Mouse (Mus musculus) intestine, embryonic 15.5 days (tissue): ENCODE data around the gene Apbb2. TPM values are rescaled to one million over a fixed set of nuclear protein-coding genes. Genes with fewer than 3 reads are reported as not detected.
A peak's percentile ranks its signal among the peaks of the same experiment; 100 is the strongest.

Experiments
- ATAC-seq: fragments of 200-750 bp; cut with Nextera tagmentation; 2 replicates; pipeline ENCODE4 v1.8.0; 2017; ENCODE audit warnings: moderate TSS enrichment, moderate library complexity
- H3K27ac ChIP-seq: fragments of 300-500 bp; sonication (generic); 2 replicates; pipeline ENCODE4 v1.5.1; 2015; ENCODE audit warnings: mild to moderate bottlenecking, inconsistent platforms
- H3K27me3 ChIP-seq: fragments of 300-500 bp; sonication (generic); replicated peaks from 2 replicates; pipeline ENCODE4 v1.6.1; 2015; ENCODE audit warnings: inconsistent platforms
- H3K36me3 ChIP-seq: fragments of 300-500 bp; sonication (generic); 2 replicates; pipeline ENCODE4 v1.6.1; 2015; ENCODE audit warnings: inconsistent platforms
- H3K4me1 ChIP-seq: fragments of 300-500 bp; sonication (generic); replicated peaks from 2 replicates; pipeline ENCODE4 v1.6.1; 2015; ENCODE audit warnings: inconsistent platforms
- H3K4me2 ChIP-seq: fragments of 300-500 bp; sonication (generic); replicated peaks from 2 replicates; pipeline ENCODE4 v1.6.1; 2015; ENCODE audit warnings: mild to moderate bottlenecking, inconsistent platforms
- H3K4me3 ChIP-seq: fragments of 300-500 bp; sonication (generic); replicated peaks from 2 replicates; pipeline ENCODE4 v1.5.1; 2015; ENCODE audit warnings: inconsistent platforms
- H3K9ac ChIP-seq: fragments of 300-500 bp; sonication (generic); 2 replicates; pipeline ENCODE4 v1.6.1; 2015; ENCODE audit warnings: inconsistent platforms
- H3K9me3 ChIP-seq: fragments of 300-500 bp; sonication (generic); 2 replicates; pipeline ENCODE4 v1.6.1; 2016; ENCODE audit warnings: inconsistent platforms
- WGBS: fragments of 180-500 bp; shearing (Covaris S2); methylation state at CpG from one replicate; pipeline ENCODE4 v1.1.7; 2015; 5-methylcytosine and 5-hydroxymethylcytosine counted together
- polyA plus RNA-seq: library from polyadenylated mRNA; unstranded; fragments of >200 nt; fragmentation: Nextera tagmentation; extraction: Ambion mirVana; gene quantifications from 2 replicates; pipeline ENCODE4 v1.2.1, GENCODE M21; 2015

The Apbb2 gene
- polyA plus RNA-seq, 1 experiment from 2014 or later, result 35.4 TPM

DNA sequence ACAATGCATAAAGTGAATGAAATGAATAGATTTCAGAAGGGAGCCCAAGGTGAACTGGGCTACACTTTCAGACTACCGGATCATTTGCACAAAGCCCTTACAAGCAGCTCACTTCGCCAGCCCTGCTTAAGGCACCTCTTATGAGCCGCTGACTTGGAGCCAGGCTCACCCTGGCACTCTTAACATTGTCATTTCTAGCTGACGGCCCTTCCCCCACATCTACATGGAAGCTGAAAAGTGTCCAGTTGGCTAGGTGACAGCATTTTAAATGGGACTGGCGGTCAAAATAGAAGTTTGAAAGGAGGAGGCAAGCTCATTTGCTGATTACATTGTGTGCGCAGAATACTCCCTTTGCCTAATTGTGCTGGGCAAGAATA, 280.6 kb downstream of the Apbb2 start:
- 43% methylated on average over 6 of the region's 6 CpGs for WGBS
- ATAC-seq, result peak; percentile 16; the same call in 1 of the 2 replicates
- Histone ChIP-seq H3K9me3 (no peaks in the 10 kb centered on the region), H3K4me3 (peak overlapping the region; percentile 41; the same call in 1 of the 2 replicates), H3K4me1 (peaks cover 16% of the 10 kb centered on the region; the same call in 1 of the 2 replicates), H3K27me3 (no peaks in the 10 kb centered on the region; the same call in 1 of the 2 replicates), H3K36me3 (no peaks in the 10 kb centered on the region), H3K27ac (no peak overlapping the region), H3K9ac (no peak overlapping the region), H3K4me2 (peak overlapping the region; percentile 87)

GRCm38 (mm10) chr5:66337025-66337968, 281.3 kb downstream of the Apbb2 start:
- Histone ChIP-seq H3K36me3 (no peaks in the 10 kb centered on the region), H3K4me1 (peaks cover 16% of the 10 kb centered on the region; the same call in 1 of the 2 replicates), H3K27me3 (no peaks in the 10 kb centered on the region; the same call in 1 of the 2 replicates), H3K9ac (peak overlapping the region; percentile 46), H3K27ac (no peak overlapping the region), H3K4me2 (peak overlapping the region; percentile 87), H3K4me3 (peak overlapping the region; percentile 41), H3K9me3 (no peaks in the 10 kb centered on the region)
- WGBS, result 5% methylated on average over 38 of the region's 38 CpGs
- peak; percentile 79 for ATAC-seq

DNA sequence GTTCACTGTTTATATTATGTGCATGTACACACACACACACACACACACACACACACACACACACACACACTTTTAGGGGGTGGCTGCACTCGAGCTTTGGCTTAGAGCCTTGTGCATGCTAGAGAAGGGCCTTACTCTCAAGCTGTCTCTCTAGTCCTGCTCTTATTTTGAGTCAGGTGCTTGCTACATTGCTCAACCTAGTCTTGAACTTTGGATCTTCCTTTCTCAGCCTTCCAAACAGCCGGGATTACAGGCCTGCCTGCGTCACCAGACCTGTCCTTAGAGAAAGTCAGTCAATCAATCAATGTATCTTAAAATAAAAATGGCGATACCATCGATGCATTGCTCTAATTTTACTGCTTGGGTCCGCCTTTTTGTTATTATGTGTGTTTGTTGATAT, 287.8 kb downstream of the Apbb2 start:
- 76% methylated on average over 6 of the region's 6 CpGs for WGBS
- Histone ChIP-seq H3K36me3 (no peaks in the 10 kb centered on the region), H3K27ac (no peak overlapping the region), H3K4me2 (no peak overlapping the region), H3K9me3 (no peaks in the 10 kb centered on the region), H3K9ac (no peak overlapping the region), H3K27me3 (no peaks in the 10 kb centered on the region), H3K4me1 (peaks cover 3% of the 10 kb centered on the region; the same call in 1 of the 2 replicates), H3K4me3 (no peak overlapping the region)
- ATAC-seq, result peak; percentile 70; the same call in 1 of the 2 replicates

DNA sequence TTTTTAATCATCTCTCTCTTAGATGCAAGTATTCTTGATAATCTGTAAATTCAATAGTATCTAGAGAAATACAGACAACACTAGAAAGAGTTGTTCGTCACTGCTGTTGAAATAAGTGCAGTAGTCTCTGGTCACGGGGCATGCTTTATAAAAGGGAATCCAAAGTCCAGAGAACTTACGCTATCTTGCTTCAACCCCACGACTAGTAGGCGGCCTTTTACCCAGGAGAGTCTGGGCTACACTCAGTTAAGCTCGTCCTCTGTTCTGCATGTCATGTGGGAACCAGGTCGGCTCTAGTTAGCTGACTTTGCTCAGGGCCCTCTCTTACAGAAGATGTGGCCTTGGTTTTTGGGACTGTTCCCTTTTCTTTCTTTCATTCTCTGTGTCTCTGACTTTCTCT, 289.8 kb downstream of the Apbb2 start:
- 74% methylated on average over 7 of the region's 7 CpGs for WGBS
- H3K4me3 ChIP-seq, result no peak overlapping the region
- no peak overlapping the region for H3K27ac ChIP-seq
- ATAC-seq, result peak; percentile 77
- no peaks in the 10 kb centered on the region for H3K9me3 ChIP-seq
- no peak overlapping the region for H3K9ac ChIP-seq
- peaks cover 3% of the 10 kb centered on the region; the same call in 1 of the 2 replicates for H3K4me1 ChIP-seq
- no peaks in the 10 kb centered on the region for H3K27me3 ChIP-seq
- no peaks in the 10 kb centered on the region for H3K36me3 ChIP-seq
- H3K4me2 ChIP-seq, result no peak overlapping the region

GRCm38 (mm10) chr5:66327949-66328726, 290.4 kb downstream of the Apbb2 start:
- H3K27ac ChIP-seq, result no peak overlapping the region
- no peak overlapping the region for H3K4me2 ChIP-seq
- H3K36me3 ChIP-seq, result no peaks in the 10 kb centered on the region
- H3K9me3 ChIP-seq, result no peaks in the 10 kb centered on the region
- no peak overlapping the region for H3K4me3 ChIP-seq
- H3K9ac ChIP-seq, result no peak overlapping the region
- peaks cover 3% of the 10 kb centered on the region; the same call in 1 of the 2 replicates for H3K4me1 ChIP-seq
- WGBS, result 66% methylated on average over 19 of the region's 19 CpGs
- ATAC-seq, result peak; percentile 34; the same call in 1 of the 2 replicates
- H3K27me3 ChIP-seq, result no peaks in the 10 kb centered on the region

GRCm38 (mm10) chr5:66326395-66326794, 292.2 kb downstream of the Apbb2 start:
- no peaks in the 10 kb centered on the region for H3K9me3 ChIP-seq
- no peak overlapping the region for H3K4me2 ChIP-seq
- ATAC-seq, result no peak
- H3K9ac ChIP-seq, result no peak overlapping the region
- H3K4me1 ChIP-seq, result peaks cover 3% of the 10 kb centered on the region; the same call in 1 of the 2 replicates
- no peaks in the 10 kb centered on the region for H3K27me3 ChIP-seq
- no peak overlapping the region for H3K27ac ChIP-seq
- no peak overlapping the region for H3K4me3 ChIP-seq
- 74% methylated on average over 7 of the region's 7 CpGs for WGBS
- H3K36me3 ChIP-seq, result no peaks in the 10 kb centered on the region

- H3K27ac ChIP-seq, result no peak overlapping the region
- WGBS, result 80% methylated on average over 11 of the region's 11 CpGs
- no peak overlapping the region for H3K4me2 ChIP-seq
- no peaks in the 10 kb centered on the region for H3K9me3 ChIP-seq
- H3K27me3 ChIP-seq, result no peaks in the 10 kb centered on the region
- no peak for ATAC-seq
- H3K9ac ChIP-seq, result no peak overlapping the region
- H3K4me3 ChIP-seq, result no peak overlapping the region
- no peaks in the 10 kb centered on the region for H3K4me1 ChIP-seq
- no peaks in the 10 kb centered on the region for H3K36me3 ChIP-seq
These were observed 295.0 kb downstream of the Apbb2 start for GRCm38 (mm10) chr5:66323603-66324002.

- H3K4me2 ChIP-seq, result no peak overlapping the region
- no peak overlapping the region for H3K27ac ChIP-seq
- H3K36me3 ChIP-seq, result no peaks in the 10 kb centered on the region
- H3K4me3 ChIP-seq, result no peak overlapping the region
- no peak overlapping the region for H3K9ac ChIP-seq
- WGBS, result 86% methylated on average over 4 of the region's 4 CpGs
- no peaks in the 10 kb centered on the region for H3K4me1 ChIP-seq
- H3K9me3 ChIP-seq, result no peaks in the 10 kb centered on the region
- ATAC-seq, result no peak
- H3K27me3 ChIP-seq, result no peaks in the 10 kb centered on the region
These were observed 295.5 kb downstream of the Apbb2 start for GRCm38 (mm10) chr5:66323131-66323530.

GRCm38 (mm10) chr5:66319827-66320404, 298.7 kb downstream of the Apbb2 start:
- Histone ChIP-seq H3K36me3 (no peaks in the 10 kb centered on the region), H3K9me3 (no peaks in the 10 kb centered on the region), H3K27me3 (no peaks in the 10 kb centered on the region), H3K4me1 (no peaks in the 10 kb centered on the region), H3K4me2 (no peak overlapping the region), H3K27ac (no peak overlapping the region), H3K4me3 (no peak overlapping the region), H3K9ac (no peak overlapping the region)
- WGBS, result 69% methylated on average over 14 of the region's 14 CpGs
- ATAC-seq, result no peak

DNA sequence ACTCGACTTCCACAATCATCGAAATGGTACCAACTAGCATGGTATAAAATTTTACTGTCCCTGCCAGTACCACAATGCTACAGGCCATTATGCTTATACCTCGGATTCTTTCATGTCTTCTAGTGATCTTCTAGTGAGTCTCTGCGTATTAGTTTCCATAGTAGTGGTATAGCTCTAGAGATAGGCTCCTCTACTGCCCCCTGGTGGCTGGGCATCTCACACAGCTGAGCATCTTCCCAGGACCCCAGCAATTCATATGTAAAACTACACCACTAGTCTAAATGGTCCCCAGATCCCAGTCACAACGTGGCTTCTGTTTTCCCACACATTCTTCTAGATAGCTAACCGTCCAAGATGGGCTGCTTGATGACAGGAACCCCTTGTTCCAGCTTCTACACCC, 299.2 kb downstream of the Apbb2 start:
- 75% methylated on average over 6 of the region's 6 CpGs for WGBS

GRCm38 (mm10) chr5:66315791-66316190, 302.8 kb downstream of the Apbb2 start:
- H3K36me3 ChIP-seq, result no peaks in the 10 kb centered on the region
- ATAC-seq, result no peak
- 89% methylated on average over 5 of the region's 5 CpGs for WGBS
- no peaks in the 10 kb centered on the region for H3K4me1 ChIP-seq
- H3K4me2 ChIP-seq, result no peak overlapping the region
- no peak overlapping the region for H3K9ac ChIP-seq
- no peak overlapping the region for H3K4me3 ChIP-seq
- H3K27me3 ChIP-seq, result no peaks in the 10 kb centered on the region
- no peak overlapping the region for H3K27ac ChIP-seq
- H3K9me3 ChIP-seq, result no peaks in the 10 kb centered on the region

More for the DNA sequence above, 299.2 kb downstream of the Apbb2 start:
- no peak overlapping the region for H3K27ac ChIP-seq
- ATAC-seq, result no peak
- no peaks in the 10 kb centered on the region for H3K4me1 ChIP-seq
- no peaks in the 10 kb centered on the region for H3K9me3 ChIP-seq
- H3K4me2 ChIP-seq, result no peak overlapping the region
- no peak overlapping the region for H3K9ac ChIP-seq
- H3K36me3 ChIP-seq, result no peaks in the 10 kb centered on the region
- H3K4me3 ChIP-seq, result no peak overlapping the region
- H3K27me3 ChIP-seq, result no peaks in the 10 kb centered on the region

- Histone ChIP-seq H3K27me3 (no peaks in the 10 kb centered on the region), H3K9ac (no peak overlapping the region), H3K27ac (no peak overlapping the region), H3K36me3 (no peaks in the 10 kb centered on the region), H3K4me2 (no peak overlapping the region), H3K9me3 (no peaks in the 10 kb centered on the region), H3K4me3 (no peak overlapping the region), H3K4me1 (no peaks in the 10 kb centered on the region)
- no peak for ATAC-seq
- whole genome bisulfite sequencing, result 94% methylated on average over 11 of the region's 11 CpGs
These were observed 307.8 kb downstream of the Apbb2 start for GRCm38 (mm10) chr5:66310806-66311205.
